Mouse (Mus musculus): ENCODE measurements around the gene Dtl.

- no peak for TF ChIP-seq CTCF (IDR thresholded peaks at IDR 0.05; ENCODE audit: extremely low read depth, insufficient read depth, low read length)
- no peak for TF ChIP-seq POLR2A (IDR thresholded peaks at IDR 0.05; ENCODE audit: extremely low read depth, insufficient read depth, low read length)
Observed at GRCm38 (mm10) chr1:191521395-191521794, 53.9 kb downstream of the Dtl start.

Measured in cortical plate, adult 2 months (tissue).